Mouse (Mus musculus): Measurements from ENCODE around the gene Snai3.

DNA sequence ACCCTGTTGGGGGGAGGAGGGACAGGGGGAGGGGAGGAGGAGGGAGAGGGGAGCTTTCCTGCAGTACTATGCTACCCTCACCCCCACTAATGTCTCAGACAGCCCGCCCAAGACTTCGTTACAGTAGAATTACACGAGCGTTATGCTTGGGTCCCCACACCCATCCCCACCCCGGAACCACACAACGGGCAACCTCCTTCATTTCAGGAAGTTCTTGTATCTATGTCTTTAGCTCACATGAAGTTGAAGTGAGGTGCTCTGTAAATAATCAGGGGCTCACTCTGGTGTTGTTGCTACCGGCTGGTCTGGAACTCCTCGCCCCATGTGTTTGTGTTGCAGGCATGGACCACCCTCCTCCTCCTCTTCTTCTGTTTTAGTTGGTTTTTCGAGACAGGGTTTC, 32.4 kb downstream of the Snai3 start:
- TF ChIP-seq GATA1 (IDR thresholded peaks at IDR 0.05; ENCODE audit: low read length): no peak
- TF ChIP-seq TAL1 (IDR thresholded peaks at IDR 0.05; ENCODE audit: low read length): no peak
